Comparison of ENCODE assay signal across 12 mouse cellular contexts in the genomic region with DNA sequence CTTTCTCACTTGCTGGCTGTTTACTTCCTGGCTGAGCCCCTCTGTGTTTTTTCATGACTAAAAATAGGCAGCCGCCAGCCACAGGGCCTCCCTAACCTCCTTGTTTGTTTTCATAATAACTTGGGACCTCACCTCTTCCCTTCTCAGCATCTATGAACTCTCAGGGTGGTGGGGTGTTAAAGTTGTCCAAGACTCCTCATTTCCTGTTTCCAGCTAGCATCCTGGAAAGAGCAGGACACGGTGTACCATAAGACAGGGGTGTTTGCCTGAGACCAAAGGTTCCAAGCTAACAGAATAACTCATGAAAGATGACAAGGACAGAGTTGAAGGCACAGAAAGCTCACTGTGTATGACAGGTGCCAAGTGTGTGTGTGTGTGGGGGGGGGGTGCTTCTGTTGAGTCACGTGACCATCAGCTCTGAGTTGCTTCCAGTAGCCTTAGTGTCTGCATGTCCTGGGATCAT. TPM values are rescaled to one million over a fixed set of nuclear protein-coding genes. Genes with fewer than 3 reads are reported as not detected.
DNase-seq lines count a peak whose midpoint lies in the region; ATAC-seq and TF ChIP-seq lines count a peak whose summit lies in the region.
"Had no signal": no experiment of that assay in that cellular context is flagged by ENCODE, and none has a peak within 500 bp of the region (broad histone marks: within the 10 kb centered on the region; RNA-seq: fewer than 3 reads in every experiment).

No protein-coding gene starts in this region.

- H3K4me3 ChIP-seq in heart, embryonic 10.5 days: no peak overlapping the region
- H3K4me3 ChIP-seq in kidney, postnatal 0 days (replicated peaks; ENCODE audit: low read depth, low read length): no peak overlapping the region
- H3K4me3 ChIP-seq: forebrain, embryonic 12.5 days; megakaryocyte, embryonic 14.5 days had no signal

- H3K4me2 ChIP-seq in kidney, postnatal 0 days (ENCODE audit: low read length): no peak overlapping the region
- H3K4me2 ChIP-seq: forebrain, embryonic 12.5 days; hindbrain, embryonic 14.5 days had no signal

- 37% methylated on average over 3 of the region's 3 CpGs for WGBS in heart, embryonic 10.5 days
- WGBS in kidney, postnatal 0 days: 33% methylated on average over 3 of the region's 3 CpGs

- ATAC-seq in kidney, postnatal 0 days (replicated peaks; ENCODE audit: low FRiP score, low read depth): peak; percentile 12; the same call in 1 of the 2 replicates

- H3K27me3 ChIP-seq in heart, embryonic 10.5 days (ENCODE audit: insufficient read depth, poor library complexity, severe bottlenecking): no peaks in the 10 kb centered on the region
- H3K27me3 ChIP-seq in kidney, postnatal 0 days (ENCODE audit: insufficient read depth, low read length): no peaks in the 10 kb centered on the region
- H3K27me3 ChIP-seq: forebrain, embryonic 12.5 days had no signal

- H3K27ac ChIP-seq in heart, embryonic 10.5 days: peak overlapping the region; percentile 83
- peak overlapping the region; percentile 84 for H3K27ac ChIP-seq in kidney, postnatal 0 days
- H3K27ac ChIP-seq: forebrain, embryonic 12.5 days; hindbrain, embryonic 14.5 days had no signal

- no peak for TF ChIP-seq CTCF in kidney, postnatal 0 days (IDR thresholded peaks at IDR 0.05; ENCODE audit: low read depth)

- no peaks in the 10 kb centered on the region for H3K36me3 ChIP-seq in heart, embryonic 10.5 days
- H3K36me3 ChIP-seq in kidney, postnatal 0 days (ENCODE audit: insufficient read depth, low read length): no peaks in the 10 kb centered on the region
- H3K36me3 ChIP-seq: forebrain, embryonic 12.5 days had no signal

- peak; percentile 67 for DNase-seq in kidney, adult 9 months
- DNase-seq in kidney, adult 8-10 months: no peak
- DNase-seq in heart, embryonic 10.5 days (ENCODE audit: low spot score): no peak
- DNase-seq in kidney, postnatal 0 days (ENCODE audit: low spot score): peak; percentile 72
- peak; percentile 78 for DNase-seq in thymus, postnatal 0 days (ENCODE audit: low spot score)
- DNase-seq in urinary bladder, postnatal 10 days (ENCODE audit: low spot score): no peak
- no peak for DNase-seq in right cerebral cortex, adult 18-20 months
- DNase-seq in right cerebral cortex, postnatal 10 days (ENCODE audit: low spot score in 2 of 2): no peak

- H3K9ac ChIP-seq in kidney, postnatal 0 days (ENCODE audit: low read depth, low read length): no peak overlapping the region
- H3K9ac ChIP-seq: forebrain, embryonic 12.5 days; hindbrain, embryonic 14.5 days had no signal

- peaks cover 39% of the 10 kb centered on the region for H3K4me1 ChIP-seq in heart, embryonic 10.5 days
- 0 out of 2 replicates have a peak, but pooled peaks cover 18% of the 10 kb centered on the region for H3K4me1 ChIP-seq in kidney, postnatal 0 days (replicated peaks; ENCODE audit: insufficient read depth, low read length)
- H3K4me1 ChIP-seq: forebrain, embryonic 12.5 days had no signal

- no peaks in the 10 kb centered on the region for H3K9me3 ChIP-seq in heart, embryonic 10.5 days
- no peaks in the 10 kb centered on the region for H3K9me3 ChIP-seq in kidney, postnatal 0 days (replicated peaks; ENCODE audit: low read length)
- H3K9me3 ChIP-seq: forebrain, embryonic 12.5 days; megakaryocyte, embryonic 14.5 days had no signal

RNA-seq across cellular contexts. Expression of a gene that starts 6.7 kb away (rescaled TPM):
- polyA plus RNA-seq in heart, embryonic 10.5 days (2016; fragmentation: Nextera tagmentation; extraction: Ambion mirVana): not detected in 2 replicates
- polyA plus RNA-seq in kidney, postnatal 0 days (2015; fragmentation: Nextera tagmentation; extraction: Ambion mirVana): 23.2 and 37.0 TPM in 2 replicates
- 0.07 and 0.17 TPM in 2 replicates for polyA plus RNA-seq in thymus, postnatal 0 days (2015; fragmentation: Nextera tagmentation; extraction: Ambion mirVana)
- polyA plus RNA-seq: cortical plate, adult 2 months; forebrain, embryonic 12.5 days; hindbrain, embryonic 14.5 days had no signal

RNA-seq across cellular contexts. Expression of a gene that starts 30.3 kb away (rescaled TPM):
- 0.06 and 0.14 TPM in 2 replicates for polyA plus RNA-seq in heart, embryonic 10.5 days (2016; fragmentation: Nextera tagmentation; extraction: Ambion mirVana)
- polyA plus RNA-seq in kidney, postnatal 0 days (2015; fragmentation: Nextera tagmentation; extraction: Ambion mirVana): 1.8 and 2.0 TPM in 2 replicates
- polyA plus RNA-seq in thymus, postnatal 0 days (2015; fragmentation: Nextera tagmentation; extraction: Ambion mirVana): 0.69 and 0.78 TPM in 2 replicates
- polyA plus RNA-seq: forebrain, embryonic 12.5 days had no signal

RNA-seq across cellular contexts. Expression of a gene that starts 35.8 kb away (rescaled TPM):
- 1.3 and 1.4 TPM in 2 replicates for polyA plus RNA-seq in heart, embryonic 10.5 days (2016; fragmentation: Nextera tagmentation; extraction: Ambion mirVana)
- polyA plus RNA-seq in kidney, postnatal 0 days (2015; fragmentation: Nextera tagmentation; extraction: Ambion mirVana): 0.37 and 0.58 TPM in 2 replicates
- 0.76 and 1.0 TPM in 2 replicates for polyA plus RNA-seq in thymus, postnatal 0 days (2015; fragmentation: Nextera tagmentation; extraction: Ambion mirVana)

RNA-seq across cellular contexts. Expression of a gene that starts 44.7 kb away (rescaled TPM):
- polyA plus RNA-seq in heart, embryonic 10.5 days (2016; fragmentation: Nextera tagmentation; extraction: Ambion mirVana): 151 and 177 TPM in 2 replicates
- 102 and 104 TPM in 2 replicates for polyA plus RNA-seq in kidney, postnatal 0 days (2015; fragmentation: Nextera tagmentation; extraction: Ambion mirVana)
- 123 and 135 TPM in 2 replicates for polyA plus RNA-seq in thymus, postnatal 0 days (2015; fragmentation: Nextera tagmentation; extraction: Ambion mirVana)

RNA-seq across cellular contexts. Expression of a gene that starts 56.7 kb away (rescaled TPM):
- polyA plus RNA-seq in heart, embryonic 10.5 days (2016; fragmentation: Nextera tagmentation; extraction: Ambion mirVana): 60.4 and 66.6 TPM in 2 replicates
- polyA plus RNA-seq in kidney, postnatal 0 days (2015; fragmentation: Nextera tagmentation; extraction: Ambion mirVana): 58.4 and 66.0 TPM in 2 replicates
- 67.6 and 70.6 TPM in 2 replicates for polyA plus RNA-seq in thymus, postnatal 0 days (2015; fragmentation: Nextera tagmentation; extraction: Ambion mirVana)

Comparison
In these comparisons a context has a peak if more than half of its experiments do, and no peak if none do; other contexts are left out.
1. DNase-seq: peak in kidney, adult 9 months (single experiment), kidney, postnatal 0 days (single experiment) and thymus, postnatal 0 days (single experiment); none in kidney, adult 8-10 months (0 of 2), heart, embryonic 10.5 days (single experiment), urinary bladder, postnatal 10 days (single experiment), right cerebral cortex, adult 18-20 months (single experiment) and right cerebral cortex, postnatal 10 days (0 of 2).
2. RNA of a gene that starts 6.7 kb away (polyA plus RNA-seq): 23.2 to 37.0 TPM in kidney, postnatal 0 days; 0.07 to 0.17 TPM in thymus, postnatal 0 days and not detected in heart, embryonic 10.5 days; every median in the first group is over 10 times any median in the second.